Mouse (Mus musculus) forebrain, postnatal 0 days (tissue): Measurements from ENCODE around the gene Cd69. TPM values are rescaled to one million over a fixed set of nuclear protein-coding genes. Genes with fewer than 3 reads are reported as not detected.

Experiments used
- ATAC-seq: fragments of 200-750 bp; cut with Nextera tagmentation; 2 replicates; pipeline ENCODE4 v1.8.0; 2017; ENCODE audit warnings: mild to moderate bottlenecking, moderate library complexity
- DNase-seq: peaks from one replicate; pipeline ENCODE4 v3.0.0-alpha.2; 2015
- H3K27ac ChIP-seq: fragments of 300-500 bp; sonication (generic); 2 replicates; pipeline ENCODE4 v1.5.1; 2014; ENCODE audit warnings: low read depth, mild to moderate bottlenecking, antibody characterized with exemption, low read length, moderate library complexity, mixed read lengths
- H3K27me3 ChIP-seq: fragments of 300-500 bp; sonication (generic); 2 replicates; pipeline ENCODE4 v1.6.1; 2014; ENCODE audit warnings: mild to moderate bottlenecking, low read length, mixed read lengths; ENCODE audit not compliant: insufficient read depth
- H3K36me3 ChIP-seq: fragments of 300-500 bp; sonication (generic); 2 replicates; pipeline ENCODE4 v1.6.1; 2014; ENCODE audit warnings: mild to moderate bottlenecking, moderate library complexity; ENCODE audit not compliant: insufficient read depth
- H3K4me1 ChIP-seq: fragments of 300-500 bp; sonication (generic); 2 replicates; pipeline ENCODE4 v1.6.1; 2014; ENCODE audit warnings: antibody characterized with exemption; ENCODE audit not compliant: insufficient read depth
- H3K4me2 ChIP-seq: fragments of 300-500 bp; sonication (generic); 2 replicates; pipeline ENCODE4 v1.6.1; 2014; ENCODE audit warnings: low read depth, mild to moderate bottlenecking, moderate library complexity
- H3K4me3 ChIP-seq: fragments of 300-500 bp; sonication (generic); 2 replicates; pipeline ENCODE4 v1.5.1; 2014; ENCODE audit warnings: low read depth, low read length, mixed read lengths
- H3K9ac ChIP-seq: fragments of 300-500 bp; sonication (generic); 2 replicates; pipeline ENCODE4 v1.6.1; 2014; ENCODE audit warnings: mild to moderate bottlenecking
- H3K9me3 ChIP-seq: fragments of 300-500 bp; sonication (generic); 2 replicates; pipeline ENCODE4 v1.6.1; 2016; ENCODE audit warnings: low read length
- CTCF ChIP-seq: sonication (generic); IDR thresholded peaks from 2 replicates; pipeline ENCODE4 v1.5.1; 2016; ENCODE audit warnings: antibody characterized with exemption, control low read depth, low read depth
- WGBS: fragments of 180-500 bp; shearing (Covaris S2); extraction: QIAGEN DNeasy Blood & Tissue Kit; methylation state at CpG from one replicate; pipeline ENCODE4 v1.1.7; 2014; 5-methylcytosine and 5-hydroxymethylcytosine counted together
- polyA plus RNA-seq: library from polyadenylated mRNA; unstranded; fragments of >200 nt; fragmentation: Nextera tagmentation; extraction: Ambion mirVana; gene quantifications from 2 replicates; pipeline ENCODE4 v1.2.1, GENCODE M21; 2015
- total RNA-seq: library from RNA; depleted of rRNA; stranded (reverse); fragments of >200 nt; gene quantifications from 2 replicates; pipeline ENCODE4 v1.2.3, GENCODE M21; 2014; rRNA removed

Cd69 gene
- total RNA-seq (not detected in 2 replicates), polyA plus RNA-seq (0.13 TPM in 1 of 2 replicates, not detected in the other)

- no peak for TF ChIP-seq CTCF
- DNase-seq (no peak), ATAC-seq (no peak)
- 74% methylated on average over 9 of the region's 9 CpGs for WGBS
- Histone ChIP-seq H3K27ac (no peak within 1 kb of the TSS), H3K4me3 (no peak within 1 kb of the TSS), H3K9me3 (no peaks in the 10 kb centered on the region), H3K36me3 (no peaks in the 10 kb centered on the region), H3K4me2 (no peak within 1 kb of the TSS), H3K4me1 (no peaks in the 10 kb centered on the region), H3K27me3 (no peaks in the 10 kb centered on the region), H3K9ac (no peak within 1 kb of the TSS)
Observed at GRCm38 (mm10) chr6:129275220-129275619, at the start of gene Cd69. Gene Cd69, minus strand, starts transcription at chr6:129275436.

DNA sequence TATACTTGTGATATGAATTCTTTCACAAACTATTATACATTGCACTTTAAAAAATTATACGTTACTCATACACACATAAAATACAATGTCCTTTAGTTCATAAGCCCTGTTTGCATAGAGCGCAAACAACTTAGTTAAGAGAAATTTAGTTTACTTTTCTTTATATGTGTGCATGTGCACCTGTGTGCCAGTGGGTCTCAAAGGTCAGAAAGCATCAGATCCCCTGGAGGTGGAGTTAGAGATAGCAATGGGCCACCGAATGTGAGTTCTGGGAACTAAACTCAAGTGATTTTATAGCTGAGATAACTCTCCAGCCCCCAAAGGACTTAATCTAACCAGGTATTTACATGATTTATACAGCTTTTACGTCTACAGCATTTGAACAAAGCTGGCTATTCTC lies 44.1 kb upstream of the Cd69 start:
- Histone ChIP-seq H3K4me3 (no peak overlapping the region), H3K36me3 (no peaks in the 10 kb centered on the region), H3K9ac (no peak overlapping the region), H3K27ac (no peak overlapping the region), H3K4me1 (no peaks in the 10 kb centered on the region), H3K9me3 (no peaks in the 10 kb centered on the region), H3K27me3 (no peaks in the 10 kb centered on the region), H3K4me2 (no peak overlapping the region)
- 78% methylated on average over 4 of the region's 4 CpGs for WGBS
- no peak for TF ChIP-seq CTCF
- DNase-seq (no peak), ATAC-seq (no peak)

DNA sequence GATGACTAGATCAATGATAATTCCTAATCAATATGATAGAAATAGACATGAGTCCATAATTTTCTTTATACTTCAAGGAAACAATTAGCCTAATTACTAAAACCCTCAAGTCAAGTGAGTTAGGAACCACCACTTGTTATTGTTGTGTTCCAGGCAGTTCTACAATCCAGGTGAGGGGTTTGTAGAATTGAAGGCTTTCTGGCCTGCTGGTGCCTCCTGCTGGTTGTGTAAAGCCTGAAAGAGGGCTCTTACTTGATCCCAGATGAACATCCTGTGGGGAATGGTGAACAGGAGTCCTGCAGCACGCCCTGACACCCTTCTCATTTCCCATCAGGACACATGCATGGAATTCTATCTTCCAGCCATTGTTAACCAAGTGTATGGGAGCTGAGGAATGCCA lies 43.2 kb upstream of the Cd69 start:
- Histone ChIP-seq H3K36me3 (no peaks in the 10 kb centered on the region), H3K9ac (no peak overlapping the region), H3K9me3 (no peaks in the 10 kb centered on the region), H3K27me3 (no peaks in the 10 kb centered on the region), H3K4me1 (no peaks in the 10 kb centered on the region), H3K4me3 (no peak overlapping the region), H3K4me2 (no peak overlapping the region), H3K27ac (no peak overlapping the region)
- 52% methylated on average over 1 of the region's 1 CpGs for WGBS
- ATAC-seq (no peak), DNase-seq (no peak)
- TF ChIP-seq CTCF = no peak

GRCm38 (mm10) chr6:129316463-129316862 lies 41.2 kb upstream of the Cd69 start:
- H3K36me3 ChIP-seq = no peaks in the 10 kb centered on the region
- 78% methylated on average over 2 of the region's 2 CpGs for WGBS
- ATAC-seq = no peak
- H3K27me3 ChIP-seq = no peaks in the 10 kb centered on the region
- H3K9ac ChIP-seq = no peak overlapping the region
- DNase-seq = no peak
- no peak overlapping the region for H3K4me2 ChIP-seq
- no peak for TF ChIP-seq CTCF
- H3K9me3 ChIP-seq = no peaks in the 10 kb centered on the region
- H3K27ac ChIP-seq = no peak overlapping the region
- no peaks in the 10 kb centered on the region for H3K4me1 ChIP-seq
- no peak overlapping the region for H3K4me3 ChIP-seq

DNA sequence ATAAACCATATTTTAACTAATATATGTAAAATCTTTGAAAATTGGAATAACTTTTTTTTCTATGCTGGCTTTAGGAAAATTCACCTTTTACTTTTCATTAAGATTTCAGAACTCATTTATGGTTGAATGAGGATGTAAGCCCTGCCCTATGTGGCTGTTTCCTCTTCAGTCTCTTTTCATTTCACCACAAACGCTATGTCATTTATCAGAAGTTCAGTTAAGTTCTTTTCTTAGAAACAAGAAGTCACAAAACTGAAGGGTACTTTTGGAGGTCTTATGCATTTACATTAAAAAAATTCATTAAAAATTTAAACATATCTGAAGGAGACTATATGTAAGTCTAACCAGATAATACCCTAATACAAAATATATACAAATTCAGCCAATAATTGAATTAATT lies 40.5 kb upstream of the Cd69 start:
- DNase-seq (no peak), ATAC-seq (no peak)
- H3K27ac ChIP-seq = no peak overlapping the region
- 90% methylated on average over 1 of the region's 1 CpGs for WGBS
- no peak overlapping the region for H3K4me2 ChIP-seq
- H3K36me3 ChIP-seq = no peaks in the 10 kb centered on the region
- H3K4me3 ChIP-seq = no peak overlapping the region
- no peaks in the 10 kb centered on the region for H3K27me3 ChIP-seq
- no peak overlapping the region for H3K9ac ChIP-seq
- H3K4me1 ChIP-seq = no peaks in the 10 kb centered on the region
- TF ChIP-seq CTCF = no peak
- H3K9me3 ChIP-seq = no peaks in the 10 kb centered on the region

DNA sequence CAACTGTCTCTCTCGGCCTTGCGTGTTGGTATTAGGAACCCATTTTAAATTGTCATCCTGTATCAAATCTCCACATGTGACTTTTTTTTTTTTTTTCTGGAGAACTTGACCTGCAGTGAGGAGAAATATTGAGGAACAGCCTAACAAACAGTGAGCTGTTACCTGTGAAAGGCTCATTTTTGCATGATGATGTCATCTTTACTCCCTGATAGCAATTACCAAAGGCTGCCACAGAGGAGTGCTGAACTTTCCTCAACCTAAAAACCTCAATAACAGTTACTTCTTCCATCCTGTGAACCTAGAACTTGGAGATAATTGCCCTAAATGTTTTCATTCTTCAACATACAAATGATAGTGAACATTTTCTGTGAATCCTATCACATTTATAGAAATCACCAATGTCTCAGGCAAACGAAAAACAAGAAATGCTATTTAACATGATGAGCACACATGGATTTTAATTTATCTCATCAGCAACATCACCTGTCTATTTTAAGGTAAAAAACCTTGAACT lies 39.5 kb upstream of the Cd69 start:
- no peaks in the 10 kb centered on the region for H3K36me3 ChIP-seq
- H3K27me3 ChIP-seq = no peaks in the 10 kb centered on the region
- H3K9me3 ChIP-seq = no peaks in the 10 kb centered on the region
- H3K9ac ChIP-seq = no peak overlapping the region
- ATAC-seq (no peak), DNase-seq (no peak)
- H3K4me1 ChIP-seq = no peaks in the 10 kb centered on the region
- WGBS = 83% methylated on average over 3 of the region's 3 CpGs
- H3K4me2 ChIP-seq = no peak overlapping the region
- TF ChIP-seq CTCF = no peak
- no peak overlapping the region for H3K4me3 ChIP-seq
- no peak overlapping the region for H3K27ac ChIP-seq

DNA sequence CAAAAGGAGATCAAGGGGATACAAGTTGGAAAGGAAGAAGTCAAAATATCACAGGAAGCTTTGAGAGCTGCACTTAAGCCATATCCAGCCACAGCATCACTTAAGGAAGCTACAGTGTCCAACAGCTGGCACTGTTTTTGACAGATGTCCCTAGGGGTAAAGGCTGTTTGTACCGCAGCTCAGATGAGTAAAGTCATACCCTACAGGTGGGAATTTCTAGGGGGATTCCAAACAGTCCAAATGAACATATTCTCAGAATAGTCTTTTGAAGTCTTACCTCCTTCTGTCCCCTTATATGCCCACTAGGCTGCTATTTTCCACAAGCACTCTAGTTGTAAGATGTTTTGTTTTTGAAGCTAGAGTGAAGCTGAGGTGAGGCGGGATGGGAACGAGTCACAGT lies 37.3 kb upstream of the Cd69 start:
- H3K27ac ChIP-seq = no peak overlapping the region
- H3K9me3 ChIP-seq = no peaks in the 10 kb centered on the region
- no peaks in the 10 kb centered on the region for H3K36me3 ChIP-seq
- no peak overlapping the region for H3K4me3 ChIP-seq
- no peaks in the 10 kb centered on the region for H3K4me1 ChIP-seq
- WGBS = 81% methylated on average over 3 of the region's 3 CpGs
- TF ChIP-seq CTCF = no peak
- no peak overlapping the region for H3K9ac ChIP-seq
- no peaks in the 10 kb centered on the region for H3K27me3 ChIP-seq
- DNase-seq = no peak
- ATAC-seq = no peak
- H3K4me2 ChIP-seq = no peak overlapping the region

DNA sequence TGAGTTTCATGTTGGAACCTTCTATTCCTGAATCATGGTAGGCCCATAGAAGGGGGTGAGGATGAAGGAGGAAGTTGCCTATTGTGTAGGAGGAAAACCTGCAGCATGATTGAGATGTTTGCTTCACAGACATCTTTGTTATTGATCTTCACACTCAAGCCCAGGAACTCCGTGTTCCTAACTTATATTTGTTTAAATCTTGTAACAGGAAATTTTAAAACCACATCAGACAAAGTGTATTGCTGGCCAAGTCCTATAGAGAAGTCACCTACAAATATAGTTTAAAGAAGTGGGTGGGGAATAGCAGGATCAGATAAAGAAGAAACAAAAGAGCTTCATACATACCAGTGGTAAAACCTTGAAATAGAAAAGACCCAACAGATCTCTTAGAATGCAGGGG lies 28.9 kb upstream of the Cd69 start:
- 73% methylated on average over 1 of the region's 1 CpGs for WGBS
- ATAC-seq = no peak
- no peak overlapping the region for H3K4me3 ChIP-seq
- H3K4me1 ChIP-seq = no peaks in the 10 kb centered on the region
- H3K27me3 ChIP-seq = no peaks in the 10 kb centered on the region
- DNase-seq = no peak
- no peak overlapping the region for H3K27ac ChIP-seq
- no peak overlapping the region for H3K9ac ChIP-seq
- no peak for TF ChIP-seq CTCF
- H3K9me3 ChIP-seq = no peaks in the 10 kb centered on the region
- no peaks in the 10 kb centered on the region for H3K36me3 ChIP-seq
- no peak overlapping the region for H3K4me2 ChIP-seq
